Mouse (Mus musculus): ENCODE measurements at regions not wholly inside any gene's neighbourhood (a gene's known extent, or its start where the extent isn't known, plus 50 kb on each side); places are given as distances from the start of the nearest gene placed in this dataset.
A peak's percentile ranks its signal among the peaks of the same experiment; 100 is the strongest.

DNA sequence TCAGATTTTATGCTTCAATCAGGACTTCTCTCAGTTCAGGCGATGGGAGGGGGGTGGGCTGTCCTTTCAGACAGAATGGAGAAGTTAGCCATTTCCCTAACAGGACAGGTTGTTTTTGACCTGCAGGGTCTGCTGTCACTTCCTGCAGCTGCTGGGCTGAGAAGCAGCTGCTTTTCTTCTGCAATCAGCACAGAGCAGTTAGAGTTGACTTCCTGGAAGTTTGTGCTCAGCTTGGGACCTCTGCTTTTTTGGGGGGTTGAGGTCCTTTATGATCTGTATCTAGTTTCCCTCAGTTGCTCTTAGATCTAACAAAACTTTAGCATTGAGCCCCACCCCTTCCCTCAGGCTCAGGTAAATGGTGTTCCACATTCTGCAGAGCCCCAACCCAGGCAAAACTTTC lies 656.5 kb downstream of the Tmem114 start:
- H3K27me3 ChIP-seq = no peaks in the 10 kb centered on the region
- TF ChIP-seq CTCF (IDR thresholded peaks at IDR 0.05) = no peak
- ChIA-PET CTCF (no interaction called here), POLR2A (no interaction called here)
- no peak for ATAC-seq
- no peak for DNase-seq (ENCODE audit: low read depth, low spot score)
- in situ Hi-C loops (cut with MboI; ENCODE audit: low pct_unique_long_range_greater_than_20kb) = no loop called here

DNA sequence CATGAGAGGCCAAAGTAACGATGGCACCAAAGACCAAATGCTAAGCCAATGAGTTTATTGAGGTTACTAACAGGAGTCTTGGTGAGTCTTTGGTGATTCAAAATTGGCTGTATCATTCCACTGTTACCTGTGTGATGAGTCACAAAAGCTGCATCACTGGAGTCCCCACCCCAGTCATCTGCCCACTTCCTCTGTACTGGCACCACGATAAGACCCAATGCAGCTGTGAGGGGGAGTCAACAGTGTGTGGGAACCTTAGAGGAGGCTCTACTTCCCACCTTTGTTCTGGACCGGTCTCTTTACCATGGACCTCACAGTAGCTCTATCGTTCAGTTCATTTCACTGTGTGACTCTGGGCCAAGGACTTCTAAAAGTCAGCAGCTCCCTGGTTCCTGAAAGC lies 657.2 kb downstream of the Tmem114 start:
- ATAC-seq (no peak), DNase-seq (ENCODE audit: low read depth, low spot score) (no peak)
- ChIA-PET POLR2A (no interaction called here), CTCF (no interaction called here)
- H3K27me3 ChIP-seq = no peaks in the 10 kb centered on the region
- in situ Hi-C loops (cut with MboI; ENCODE audit: low pct_unique_long_range_greater_than_20kb) = no loop called here
- no peak for TF ChIP-seq CTCF (IDR thresholded peaks at IDR 0.05)

DNA sequence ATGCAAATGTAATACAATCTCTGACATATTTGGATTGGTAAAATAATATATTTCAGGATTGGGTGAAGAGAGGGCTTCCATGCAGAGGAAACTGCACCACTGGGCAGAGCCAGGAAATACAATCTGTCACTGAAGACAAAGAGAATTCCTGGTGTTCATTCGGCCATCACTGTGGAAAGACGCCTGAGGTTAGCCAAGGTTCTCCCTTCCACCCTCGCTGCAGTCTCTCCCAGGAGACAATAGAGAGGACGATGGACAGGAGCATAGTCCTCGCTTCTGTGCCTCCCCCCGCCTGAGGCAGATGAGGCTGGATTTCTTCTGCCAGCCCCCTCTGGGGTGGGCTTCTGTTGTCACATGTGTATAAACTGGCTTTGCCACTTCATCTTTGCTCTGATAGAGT lies 660.6 kb downstream of the Tmem114 start:
- DNase-seq (ENCODE audit: low read depth, low spot score) (no peak), ATAC-seq (peak; percentile 95)
- H3K27me3 ChIP-seq = no peaks in the 10 kb centered on the region
- POLR2A ChIA-PET = no interaction called here
- in situ Hi-C loops (cut with MboI; ENCODE audit: low pct_unique_long_range_greater_than_20kb) = no loop called here
- no peak for TF ChIP-seq CTCF (IDR thresholded peaks at IDR 0.05)
- CTCF ChIA-PET = no interaction called here

DNA sequence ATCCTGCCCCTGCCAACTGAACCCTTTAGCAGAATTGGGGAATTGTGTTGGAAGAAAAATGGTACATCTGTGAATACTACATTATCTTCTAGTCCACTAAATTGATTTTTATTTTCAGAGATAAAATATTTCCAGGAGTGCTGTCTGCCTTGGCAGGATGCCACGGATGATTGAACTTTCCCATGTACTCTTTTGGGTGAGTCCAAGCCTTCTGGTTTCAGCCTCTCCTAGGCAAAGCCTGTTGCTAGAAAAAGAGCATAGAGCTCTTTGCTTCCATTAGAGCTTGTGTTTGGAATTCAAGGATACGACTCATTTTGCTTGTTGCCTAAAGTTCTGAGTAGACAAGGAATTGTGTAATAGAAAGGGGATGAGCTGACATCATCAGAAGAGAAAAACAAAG lies 696.8 kb downstream of the Tmem114 start:
- ChIA-PET POLR2A (no interaction called here), CTCF (no interaction called here)
- ATAC-seq (no peak), DNase-seq (ENCODE audit: low read depth, low spot score) (no peak)
- no peaks in the 10 kb centered on the region for H3K27me3 ChIP-seq
- TF ChIP-seq CTCF (IDR thresholded peaks at IDR 0.05) = no peak
- in situ Hi-C loops (cut with MboI; ENCODE audit: low pct_unique_long_range_greater_than_20kb) = no loop called here

DNA sequence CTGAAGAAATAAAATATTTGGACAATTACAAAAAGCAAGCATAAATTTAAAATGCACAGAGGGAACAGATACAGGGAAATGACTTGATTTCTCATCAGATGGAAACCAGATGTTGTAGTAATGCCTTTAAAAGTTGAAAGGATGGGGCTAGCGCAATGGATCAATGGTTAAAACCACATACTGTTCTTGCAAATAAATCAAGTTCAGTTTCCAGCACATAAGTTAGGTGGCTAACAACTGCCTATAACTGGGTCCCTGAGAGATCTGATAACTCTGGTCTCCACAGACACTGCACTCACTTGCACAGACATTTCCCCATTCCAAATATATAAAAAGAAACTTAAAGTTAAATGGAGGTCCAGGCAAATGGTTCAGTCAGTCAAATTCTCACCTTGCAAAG lies 699.7 kb downstream of the Tmem114 start:
- no peak for ATAC-seq
- H3K27me3 ChIP-seq = peaks cover 3% of the 10 kb centered on the region
- ChIA-PET CTCF (no interaction called here), POLR2A (no interaction called here)
- in situ Hi-C loops (cut with MboI; ENCODE audit: low pct_unique_long_range_greater_than_20kb) = no loop called here
- DNase-seq (ENCODE audit: low read depth, low spot score) = no peak
- no peak for TF ChIP-seq CTCF (IDR thresholded peaks at IDR 0.05)

DNA sequence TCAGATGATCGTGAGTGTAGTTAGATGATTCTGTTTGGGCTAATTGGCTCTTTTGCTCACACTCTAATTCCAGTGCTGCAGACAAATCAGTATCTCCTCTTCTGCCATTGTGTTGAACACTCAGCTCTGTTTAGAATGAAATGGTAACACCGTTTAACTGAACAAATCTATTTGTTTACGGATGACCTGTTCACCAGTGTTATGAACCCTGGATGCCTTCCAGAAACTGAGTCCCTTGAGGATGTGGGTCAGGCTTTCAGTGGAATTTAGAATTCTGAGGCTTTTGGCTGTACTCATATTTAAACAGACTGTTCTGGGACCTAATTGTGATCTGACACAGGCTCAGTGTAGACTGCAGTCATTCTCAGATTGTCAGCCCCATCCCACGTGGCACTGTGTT lies 723.5 kb downstream of the Tmem114 start:
- ChIA-PET POLR2A (no interaction called here), CTCF (no interaction called here)
- DNase-seq (ENCODE audit: low read depth, low spot score) = no peak
- no peaks in the 10 kb centered on the region for H3K27me3 ChIP-seq
- TF ChIP-seq CTCF (IDR thresholded peaks at IDR 0.05) = no peak
- in situ Hi-C loops (cut with MboI; ENCODE audit: low pct_unique_long_range_greater_than_20kb) = no loop called here
- no peak for ATAC-seq

DNA sequence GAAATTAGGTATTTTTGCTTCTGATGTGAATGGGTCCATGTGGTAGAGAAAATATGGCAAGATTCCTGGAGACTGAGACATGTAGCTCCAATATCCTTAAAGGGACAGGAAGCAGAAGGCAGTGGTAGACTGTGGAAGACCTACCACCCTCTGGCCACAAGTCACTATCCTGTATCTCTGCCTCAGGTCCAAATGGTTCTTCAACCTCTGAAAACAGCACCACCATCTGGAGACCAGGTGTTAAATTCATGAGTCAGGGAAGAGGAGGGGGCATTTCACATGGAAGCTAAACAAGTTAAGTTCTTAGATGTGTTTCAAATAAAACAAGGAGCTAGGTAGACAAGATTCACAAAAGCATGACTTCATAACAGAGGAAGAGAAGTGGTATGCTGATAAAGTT lies 739.5 kb downstream of the Tmem114 start:
- ATAC-seq (no peak), DNase-seq (ENCODE audit: low read depth, low spot score) (no peak)
- no peak for TF ChIP-seq CTCF (IDR thresholded peaks at IDR 0.05)
- ChIA-PET CTCF (no interaction called here), POLR2A (no interaction called here)
- H3K27me3 ChIP-seq = no peaks in the 10 kb centered on the region
- in situ Hi-C loops (cut with MboI; ENCODE audit: low pct_unique_long_range_greater_than_20kb) = no loop called here

DNA sequence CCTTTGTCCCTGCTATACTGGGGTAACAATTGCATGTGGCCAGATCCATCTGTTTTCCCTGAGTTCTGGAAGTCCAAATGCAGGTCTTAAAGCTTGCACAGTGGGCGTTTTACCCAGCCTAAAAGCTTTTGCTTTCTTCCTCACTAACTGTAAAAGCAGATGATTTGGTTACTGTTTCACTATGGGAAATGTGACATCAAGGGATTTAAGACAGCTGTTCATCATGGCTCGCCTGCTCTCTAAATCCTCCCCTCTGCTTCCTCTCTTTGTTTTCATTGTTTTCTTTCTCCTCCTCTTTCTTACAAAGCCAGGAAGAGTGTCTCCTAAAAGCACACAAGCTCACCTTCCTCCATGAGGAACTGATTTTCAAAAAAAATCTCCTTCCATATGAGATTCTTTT lies 758.8 kb downstream of the Tmem114 start:
- no peak for TF ChIP-seq CTCF (IDR thresholded peaks at IDR 0.05)
- CTCF ChIA-PET = interaction anchor here (1.1 kb wide), 1 partner anchor 13 kb away, joined by 3 read pairs; no protein-coding TSS in a partner anchor
- no peaks in the 10 kb centered on the region for H3K27me3 ChIP-seq
- POLR2A ChIA-PET = no interaction called here
- no peak for DNase-seq (ENCODE audit: low read depth, low spot score)
- in situ Hi-C loops (cut with MboI; ENCODE audit: low pct_unique_long_range_greater_than_20kb) = no loop called here
- ATAC-seq = no peak

DNA sequence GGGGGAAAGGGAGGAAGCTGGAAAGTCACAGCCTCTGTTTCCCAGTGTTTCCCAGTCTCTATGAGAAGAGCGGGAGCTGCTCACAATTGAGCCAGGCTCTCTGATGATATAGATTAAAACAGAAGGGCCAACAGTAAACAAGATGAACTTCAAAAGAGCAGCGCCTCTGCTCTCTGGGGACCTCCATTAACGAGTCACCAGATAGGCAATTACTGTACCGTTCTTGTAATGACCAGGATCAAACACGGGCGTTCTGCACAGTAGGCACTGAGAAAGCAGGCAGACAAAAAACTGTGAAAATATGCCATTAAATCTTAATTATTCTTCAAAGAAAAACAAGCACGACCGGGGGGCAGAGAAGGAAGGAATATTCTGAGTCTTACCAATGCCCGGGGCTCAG lies 766.8 kb downstream of the Tmem114 start:
- no peak for ATAC-seq
- no peak for TF ChIP-seq CTCF (IDR thresholded peaks at IDR 0.05)
- in situ Hi-C loops (cut with MboI; ENCODE audit: low pct_unique_long_range_greater_than_20kb) = no loop called here
- CTCF ChIA-PET = no interaction called here
- POLR2A ChIA-PET = no interaction called here
- no peaks in the 10 kb centered on the region for H3K27me3 ChIP-seq
- no peak for DNase-seq (ENCODE audit: low read depth, low spot score)

DNA sequence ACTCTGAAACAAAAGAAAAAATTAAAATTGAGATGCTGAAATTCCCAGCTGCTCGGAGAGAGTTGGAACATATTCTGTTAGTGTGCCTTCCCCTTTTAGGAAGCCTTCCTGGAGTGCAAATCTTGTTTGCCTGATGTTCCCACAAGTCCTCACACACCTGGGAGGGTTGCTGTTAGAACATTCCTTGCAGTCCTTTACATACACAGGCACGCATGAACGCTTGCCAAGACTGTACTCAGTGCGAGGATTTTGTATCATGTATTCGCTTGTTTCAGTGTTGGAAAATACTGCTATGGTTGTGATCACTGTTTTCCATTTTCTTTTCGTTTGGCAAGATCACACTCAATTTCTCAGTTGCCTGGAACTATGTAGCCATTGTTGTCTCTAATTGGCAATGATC lies 770.5 kb downstream of the Tmem114 start:
- POLR2A ChIA-PET = no interaction called here
- DNase-seq (ENCODE audit: low read depth, low spot score) = no peak
- CTCF ChIA-PET = no interaction called here

DNA sequence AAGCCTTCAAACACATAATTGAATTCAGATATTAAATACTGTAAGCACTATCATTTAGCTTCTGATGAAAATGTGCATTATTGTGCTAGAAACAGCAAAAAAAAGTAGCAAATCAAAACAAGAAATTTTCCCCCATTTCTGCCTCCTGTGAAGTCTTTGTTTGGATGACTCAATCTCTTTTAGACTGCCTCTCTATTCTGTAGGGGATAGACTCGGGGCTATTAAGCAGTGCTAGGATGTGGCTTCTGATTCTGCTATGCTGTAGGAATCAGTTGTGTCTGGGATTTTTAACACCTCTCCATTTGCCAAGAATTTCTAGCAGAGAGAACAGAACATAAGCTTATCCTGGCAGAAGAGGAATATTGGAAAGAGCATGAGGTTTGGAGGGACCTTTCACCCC lies 775.2 kb downstream of the Tmem114 start:
- in situ Hi-C loops (cut with MboI; ENCODE audit: low pct_unique_long_range_greater_than_20kb) = no loop called here
- ATAC-seq (no peak), DNase-seq (ENCODE audit: low read depth, low spot score) (no peak)
- POLR2A ChIA-PET = interaction anchor here (1.1 kb wide), 1 partner anchor 10 kb away, joined by 3 read pairs; no protein-coding TSS in a partner anchor
- CTCF ChIA-PET = no interaction called here
- H3K27me3 ChIP-seq = no peaks in the 10 kb centered on the region
- no peak for TF ChIP-seq CTCF (IDR thresholded peaks at IDR 0.05)

More for the DNA sequence above, 770.5 kb downstream of the Tmem114 start:
- ATAC-seq = no peak
- in situ Hi-C loops (cut with MboI; ENCODE audit: low pct_unique_long_range_greater_than_20kb) = no loop called here
- H3K27me3 ChIP-seq = no peaks in the 10 kb centered on the region
- TF ChIP-seq CTCF (IDR thresholded peaks at IDR 0.05) = no peak

DNA sequence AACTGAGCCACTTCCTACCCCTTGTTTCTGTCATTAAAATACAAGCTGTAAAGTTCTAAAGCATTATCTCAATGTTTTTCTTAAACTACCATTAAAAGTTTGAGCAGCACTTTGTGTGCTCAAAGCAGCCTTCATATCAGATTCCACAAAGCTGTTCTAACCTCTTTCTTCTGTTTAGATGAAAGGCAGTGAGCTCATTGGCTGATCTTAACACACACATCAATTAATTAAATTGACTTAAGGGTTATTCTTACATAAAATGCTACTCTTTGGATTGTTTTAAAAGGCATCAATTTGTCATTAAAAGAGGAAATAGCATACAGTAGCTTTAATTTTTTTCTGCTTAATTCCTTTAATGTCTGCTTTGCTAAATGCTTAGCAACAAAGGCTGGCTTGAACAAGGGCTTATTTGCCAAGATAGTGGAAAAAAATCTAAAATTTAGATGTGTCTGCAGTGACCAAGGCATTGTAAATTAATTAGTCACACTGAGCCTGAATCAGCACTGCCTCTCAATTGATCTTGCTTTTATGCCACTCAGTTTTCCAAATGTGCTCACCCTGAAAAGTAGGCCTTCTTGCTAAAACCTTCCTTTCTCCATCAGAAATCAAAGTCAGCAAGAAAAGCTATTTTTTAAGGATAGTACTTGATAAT lies 777.5 kb downstream of the Tmem114 start:
- in situ Hi-C loops (cut with MboI; ENCODE audit: low pct_unique_long_range_greater_than_20kb) = no loop called here
- ATAC-seq (no peak), DNase-seq (ENCODE audit: low read depth, low spot score) (no peak)
- CTCF ChIA-PET = no interaction called here
- no peaks in the 10 kb centered on the region for H3K27me3 ChIP-seq
- no peak for TF ChIP-seq CTCF (IDR thresholded peaks at IDR 0.05)
- POLR2A ChIA-PET = no interaction called here
